Mouse (Mus musculus) ovary, postnatal 10 days (tissue): ENCODE data around the gene Slc46a3.

Source experiments
- DNase-seq: peaks from one replicate; pipeline ENCODE4 v3.0.0; 2022; ENCODE audit warnings: low spot score

Slc46a3 gene

DNA sequence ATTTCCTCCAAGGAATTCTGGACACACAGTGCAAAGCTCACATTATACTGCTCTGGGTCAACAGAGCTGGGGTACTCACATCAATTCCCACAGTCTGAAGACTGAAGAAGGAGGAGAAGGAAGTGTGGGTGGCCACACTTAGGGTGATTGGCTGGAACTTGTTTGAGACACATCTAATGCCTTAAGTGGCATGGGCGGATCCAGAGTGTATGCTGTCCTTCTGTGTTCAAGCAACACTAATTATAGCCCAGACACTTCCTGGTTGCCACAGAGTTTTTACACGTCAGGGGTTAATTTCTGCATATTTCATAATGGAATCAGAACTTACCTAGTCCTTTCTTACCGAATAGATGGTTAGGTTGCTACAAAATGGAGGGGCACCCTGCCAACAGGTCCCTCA is 49.3 kb downstream of the Slc46a3 start:
- no peak for DNase-seq

- DNase-seq, result no peak
These were observed 51.3 kb downstream of the Slc46a3 start for GRCm38 (mm10) chr5:147843340-147843739.

DNA sequence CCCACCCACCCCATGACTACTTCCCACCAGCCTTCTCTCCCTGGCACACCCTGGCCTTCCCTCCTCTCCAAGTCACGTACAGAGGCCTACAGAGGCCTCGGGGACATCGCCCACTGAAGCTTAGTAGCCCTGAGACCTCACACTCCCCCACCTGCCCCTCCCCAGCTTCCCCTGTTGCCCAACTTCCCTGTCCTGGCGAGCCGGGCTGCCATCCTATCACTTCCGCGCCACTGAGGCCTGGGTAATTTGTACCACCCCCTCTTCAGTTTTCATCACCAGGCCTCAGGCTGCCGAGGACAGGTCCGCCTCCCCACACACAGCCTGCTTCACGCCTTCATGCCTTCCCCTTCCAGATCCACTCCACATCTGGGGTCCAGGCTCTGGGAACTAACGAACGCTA is 55.2 kb downstream of the Slc46a3 start:
- DNase-seq, result no peak

GRCm38 (mm10) chr5:147834841-147835500 is 59.6 kb downstream of the Slc46a3 start:
- no peak for DNase-seq

DNA sequence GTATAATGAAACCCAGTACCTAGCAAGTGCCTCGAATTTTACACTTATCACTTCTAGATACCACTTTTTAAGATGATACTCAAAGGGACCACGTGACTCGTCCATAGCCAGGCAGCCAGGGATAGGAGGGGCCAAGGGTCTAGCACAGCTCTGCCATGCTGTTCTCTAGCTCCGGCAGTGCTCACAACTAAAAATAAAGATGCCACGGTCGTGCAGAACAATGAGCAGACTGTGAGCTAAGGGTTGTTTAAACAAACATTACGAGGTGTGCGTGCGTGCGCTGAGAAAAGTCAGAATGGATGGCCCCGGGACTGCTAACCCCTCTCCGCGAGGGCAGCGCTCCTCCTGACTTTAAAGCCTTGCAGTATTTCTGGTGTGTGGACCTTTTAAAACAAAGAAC is 61.8 kb downstream of the Slc46a3 start:
- DNase-seq, result no peak

GRCm38 (mm10) chr5:147828846-147829245 is 65.8 kb downstream of the Slc46a3 start:
- DNase-seq, result no peak
